In genomic region chr8:85452328-85452727, GRCm38 (mm10) we compare ENCODE assay signal across 8 mouse cellular contexts. TPM values are rescaled to one million over a fixed set of nuclear protein-coding genes. Genes with fewer than 3 reads are reported as not detected.
A peak's percentile ranks its signal among the peaks of the same experiment; 100 is the strongest.
DNase-seq lines count a peak whose midpoint lies in the region; ATAC-seq and TF ChIP-seq lines count a peak whose summit lies in the region.

No protein-coding gene starts in this region.

- no peak for TF ChIP-seq CTCF in CH12.LX (conservative IDR thresholded peaks at IDR 0.05 in 1 of 2, IDR thresholded peaks at IDR 0.05 in 1 of 2; ENCODE audit: low read depth in 2 of 2, low read length in 2 of 2)

- dilution Hi-C loops in CH12.LX (cut with MboI; ENCODE audit: extremely low pct_ligation_motif_present, extremely low pct_unique_long_range_greater_than_20kb, low sequenced_read_pairs), result no loop called here

- H3K79me2 ChIP-seq in CH12.LX (replicated peaks; ENCODE audit: control insufficient read depth, extremely low read depth, insufficient read depth, poor library complexity, severe bottlenecking), result no peaks in the 10 kb centered on the region

- no peak for TF ChIP-seq POLR2A in CH12.LX (IDR thresholded peaks at IDR 0.05; ENCODE audit: low read depth, low read length)

- in situ Hi-C loops in CH12.LX (cut with MboI; ENCODE audit: low pct_ligation_motif_present, low pct_unique_long_range_greater_than_20kb, low sequenced_read_pairs), result loop anchor here (25.0 kb wide), 1 partner anchor 210 kb away; no protein-coding TSS in a partner anchor

- H3K4me3 ChIP-seq in CH12.LX (replicated peaks in 1 of 3; ENCODE audit: low read depth in 2 of 3, low read length in 2 of 3, poor library complexity in 1 of 3), result no peak overlapping the region
- no peak overlapping the region for H3K4me3 ChIP-seq in forebrain, embryonic 14.5 days (ENCODE audit: low read depth, low read length)
- H3K4me3 ChIP-seq in liver, embryonic 12.5 days, result no peak overlapping the region; the same call in 1 of the 2 replicates

- no peak overlapping the region for H3K9ac ChIP-seq in CH12.LX (ENCODE audit: insufficient read depth, low read depth)
- no peak overlapping the region for H3K9ac ChIP-seq in forebrain, embryonic 14.5 days (ENCODE audit: low read length)
- no peak overlapping the region for H3K9ac ChIP-seq in liver, embryonic 12.5 days

- H3K36me3 ChIP-seq in CH12.LX (replicated peaks in 1 of 2; ENCODE audit: control insufficient read depth in 1 of 2, insufficient read depth in 1 of 2, low read length in 1 of 2), result no peaks in the 10 kb centered on the region
- H3K36me3 ChIP-seq in forebrain, embryonic 14.5 days (ENCODE audit: control insufficient read depth, insufficient read depth, low read length), result no peaks in the 10 kb centered on the region
- no peaks in the 10 kb centered on the region for H3K36me3 ChIP-seq in liver, embryonic 12.5 days

- TF ChIP-seq EP300 in CH12.LX (IDR thresholded peaks at IDR 0.05; ENCODE audit: low read length), result no peak

- peaks cover 0 to 11% of the 10 kb centered on the region in 2 experiments; a peak in 2 of 4 replicates for H3K4me1 ChIP-seq in CH12.LX (ENCODE audit: control insufficient read depth in 1 of 2, insufficient read depth in 2 of 2)
- H3K4me1 ChIP-seq in forebrain, embryonic 14.5 days (ENCODE audit: control insufficient read depth, insufficient read depth, low read length), result peaks cover 5% of the 10 kb centered on the region; the same call in 1 of the 2 replicates
- peaks cover 12% of the 10 kb centered on the region; the same call in 1 of the 2 replicates for H3K4me1 ChIP-seq in liver, embryonic 12.5 days

- H3K4me2 ChIP-seq in CH12.LX (ENCODE audit: insufficient read depth, low read depth, poor library complexity, severe bottlenecking), result no peak overlapping the region
- H3K4me2 ChIP-seq in forebrain, embryonic 14.5 days (ENCODE audit: low read length), result peak overlapping the region; percentile 29; the same call in 1 of the 2 replicates
- H3K4me2 ChIP-seq in liver, embryonic 12.5 days, result peak overlapping the region; percentile 50

- intact Hi-C loops in gastrocnemius, postnatal 14 days (cut with DNase I; ENCODE audit: low total_unique reads), result loop anchor here (5.0 kb wide), 1 partner anchor 210 kb away; no protein-coding TSS in a partner anchor
- intact Hi-C loops in gastrocnemius, postnatal 36 days (cut with DNase I), result no loop called here

- no peak overlapping the region for H3K27ac ChIP-seq in CH12.LX (ENCODE audit: insufficient read depth, low read depth)
- H3K27ac ChIP-seq in forebrain, embryonic 14.5 days (ENCODE audit: low read depth, low read length), result no peak overlapping the region; the same call in 1 of the 2 replicates
- H3K27ac ChIP-seq in liver, embryonic 12.5 days, result no peak overlapping the region

- no peaks in the 10 kb centered on the region for H3K9me3 ChIP-seq in CH12.LX (replicated peaks; ENCODE audit: low read length)
- H3K9me3 ChIP-seq in forebrain, embryonic 14.5 days (replicated peaks; ENCODE audit: control insufficient read depth, low read length), result no peaks in the 10 kb centered on the region
- no peaks in the 10 kb centered on the region for H3K9me3 ChIP-seq in liver, embryonic 12.5 days (replicated peaks)

- DNase-seq in gastrocnemius, postnatal 14 days, result peak; percentile 24
- DNase-seq in gastrocnemius, postnatal 36 days, result no peak
- DNase-seq in CH12.LX (ENCODE audit: extremely low read depth), result no peak
- peak; percentile 54 for DNase-seq in forebrain, embryonic 14.5 days (ENCODE audit: low spot score)
- peak; percentile 16 to 55 for DNase-seq in thymus, postnatal 10 days (ENCODE audit: low spot score in 2 of 2)
- no peak for DNase-seq in spleen, postnatal 14 days (ENCODE audit: low spot score in 2 of 2)
- DNase-seq in gastrocnemius, adult 18-20 months (ENCODE audit: low spot score), result no peak

- peak; percentile 56 for ATAC-seq in forebrain, embryonic 14.5 days
- no peak for ATAC-seq in liver, embryonic 12.5 days

- TF ChIP-seq RAD21 in CH12.LX (IDR thresholded peaks at IDR 0.05; ENCODE audit: low read depth, low read length), result no peak

- WGBS in forebrain, embryonic 14.5 days, result 19% methylated on average over 14 of the region's 14 CpGs
- WGBS in liver, embryonic 12.5 days (ENCODE audit: insufficient replicate concordance), result 18% methylated on average over 14 of the region's 14 CpGs

- H3K27me3 ChIP-seq in CH12.LX (replicated peaks), result no peaks in the 10 kb centered on the region
- no peaks in the 10 kb centered on the region for H3K27me3 ChIP-seq in forebrain, embryonic 14.5 days (replicated peaks; ENCODE audit: control insufficient read depth, insufficient read depth, low read length)
- H3K27me3 ChIP-seq in liver, embryonic 12.5 days (replicated peaks), result 0 out of 2 replicates have a peak, but pooled peaks cover 4% of the 10 kb centered on the region

TF ChIP-seq in CH12.LX, 34 proteins besides CTCF, POLR2A, EP300 and RAD21:
- no peak for TF ChIP-seq NRF1 (IDR thresholded peaks at IDR 0.05; ENCODE audit: low read depth, low read length)
- no peak for TF ChIP-seq ZMIZ1 (IDR thresholded peaks at IDR 0.05; ENCODE audit: low read depth, low read length)
- peak; percentile 43; the same call in 1 of the 2 replicates for TF ChIP-seq ZNF384 (IDR thresholded peaks at IDR 0.05; ENCODE audit: low read depth, low read length)

RNA-seq across cellular contexts. Expression of gene 4921524J17Rik, which starts 19.7 kb away (rescaled TPM):
- 10 to 100 TPM; 12.5 to 12.8 TPM for total RNA-seq in gastrocnemius, postnatal 14 days (2021)
- total RNA-seq in gastrocnemius, postnatal 36 days (2021), result 10 to 100 TPM; 11.4 to 14.2 TPM
- total RNA-seq in CH12.LX (2012; rRNA removed) (10.2 and 10.3 TPM in 2 replicates), CH12.LX (2014; rRNA removed) (25.1 and 25.2 TPM in 2 replicates)
- 28.8 and 36.5 TPM in 2 replicates for polyA plus RNA-seq in CH12.LX (2012; ENCODE audit: insufficient read length, low read depth)
- polyA plus RNA-seq in forebrain, embryonic 14.5 days (2014; fragmentation: Nextera tagmentation; extraction: Ambion mirVana), result 64.7 and 71.6 TPM in 2 replicates
- 23.8 and 25.3 TPM in 2 replicates for polyA plus RNA-seq in liver, embryonic 12.5 days (2016; fragmentation: Nextera tagmentation; extraction: Ambion mirVana)
- 10 to 100 TPM; 11.1 to 13.7 TPM for total RNA-seq in gastrocnemius, adult 18-20 months (2021)

RNA-seq across cellular contexts. Expression of gene Gpt2, which starts 40.0 kb away (rescaled TPM):
- total RNA-seq in gastrocnemius, postnatal 14 days (2021), result 100 to 1,000 TPM in 1 of 2 experiments, 10 to 100 TPM in 1; 74.7 to 129 TPM
- total RNA-seq in gastrocnemius, postnatal 36 days (2021), result 100 to 1,000 TPM; 303 to 317 TPM
- 24.8 and 50.0 TPM in 2 replicates for total RNA-seq in CH12.LX (2012; rRNA removed)
- total RNA-seq in CH12.LX (2014; rRNA removed), result 37.8 and 39.8 TPM in 2 replicates
- 29.7 and 37.2 TPM in 2 replicates for polyA plus RNA-seq in CH12.LX (2012; ENCODE audit: insufficient read length, low read depth)
- polyA plus RNA-seq in forebrain, embryonic 14.5 days (2014; fragmentation: Nextera tagmentation; extraction: Ambion mirVana), result 29.1 and 37.3 TPM in 2 replicates
- 18.5 and 20.1 TPM in 2 replicates for polyA plus RNA-seq in liver, embryonic 12.5 days (2016; fragmentation: Nextera tagmentation; extraction: Ambion mirVana)
- total RNA-seq in gastrocnemius, adult 18-20 months (2021), result 100 to 1,000 TPM; 180 to 289 TPM

Comparison
In these comparisons a context has a peak if more than half of its experiments do, and no peak if none do; other contexts are left out.
1. DNase-seq: peak in gastrocnemius, postnatal 14 days (single experiment), forebrain, embryonic 14.5 days (single experiment) and thymus, postnatal 10 days (2 of 2); none in gastrocnemius, postnatal 36 days (0 of 2), CH12.LX (single experiment), spleen, postnatal 14 days (0 of 2) and gastrocnemius, adult 18-20 months (single experiment).